Mouse (Mus musculus) ES-CJ7 (cell line): ENCODE measurements around the gene Mup17.
"Not testable (repeated sequence)": the region's sequence is repeated elsewhere in the genome, so short reads cannot be mapped to it uniquely, and the experiment has no call there.

Experiments used
- DNase-seq: peaks from one replicate; pipeline ENCODE4 v3.0.0; 2011; ENCODE audit warnings: low read depth, low spot score

Gene Mup17

DNA sequence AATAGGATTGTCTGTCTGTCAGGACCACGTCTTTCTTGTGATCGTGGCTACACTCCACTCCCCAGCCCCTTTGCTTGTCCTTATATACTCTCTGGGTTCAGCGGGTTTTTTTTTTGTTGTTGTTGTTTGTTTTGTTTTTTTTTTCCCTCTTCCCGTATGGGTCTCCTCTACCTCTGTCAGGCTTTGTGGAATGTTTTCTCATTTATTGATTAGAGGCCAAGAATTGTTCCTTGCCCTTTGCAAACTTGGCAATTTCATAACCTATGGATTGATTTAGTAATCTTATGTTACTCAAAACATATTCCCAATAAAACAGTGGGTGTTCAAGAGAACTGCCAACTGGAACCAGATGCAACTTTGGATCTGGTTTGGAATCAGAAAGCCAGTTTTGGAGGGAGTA is at the start of gene Mup17:
Mup17 (minus strand) TSS at position 101 of the 400 bp plus-strand sequence.
- DNase-seq, result not testable (repeated sequence)

DNA sequence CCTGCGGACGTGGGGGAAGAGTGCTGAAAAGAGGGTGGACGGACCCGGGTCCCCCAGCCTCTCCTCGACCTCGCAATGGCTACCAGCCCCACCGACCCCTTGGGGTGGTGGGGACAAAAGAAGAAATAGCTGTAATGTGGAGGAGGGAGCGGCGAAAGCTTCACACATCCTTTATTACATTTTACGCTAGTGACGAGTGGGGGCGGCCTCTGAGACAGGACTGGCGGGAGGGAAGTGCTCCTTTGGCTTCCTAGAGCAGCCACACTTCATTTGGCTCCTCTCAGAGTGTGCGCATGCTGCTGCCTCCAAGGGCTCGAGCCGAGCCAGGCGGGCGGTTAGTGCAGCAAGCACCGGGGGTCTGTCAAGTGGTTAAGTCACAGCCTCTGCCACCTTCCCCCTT is 24.1 kb downstream of the Mup17 start:
- DNase-seq, result peak; percentile 23

DNA sequence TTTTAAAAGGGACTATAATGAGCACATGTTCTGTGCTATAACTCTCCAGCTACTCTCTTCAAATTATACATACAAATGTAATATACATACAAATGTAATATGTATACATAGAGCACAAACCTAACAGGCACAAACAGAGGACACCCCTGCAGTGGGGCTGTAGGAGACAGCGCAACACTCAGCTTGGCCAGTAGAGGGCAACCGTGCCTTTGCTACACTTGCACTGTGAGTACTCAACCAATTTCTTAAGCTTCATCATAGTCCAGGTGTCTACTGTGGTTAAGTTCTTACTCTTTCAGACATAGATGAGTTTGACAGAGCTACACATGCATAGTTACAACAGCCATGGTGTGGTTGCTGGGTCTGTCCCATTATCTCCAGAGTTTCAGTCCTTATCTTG is 39.8 kb downstream of the Mup17 start:
- DNase-seq, result peak; percentile 35
